Mouse (Mus musculus) Patski (cell line): ENCODE results near the gene Krtdap. TPM values are rescaled to one million over a fixed set of nuclear protein-coding genes. Genes with fewer than 3 reads are reported as not detected.
A peak's percentile ranks its signal among the peaks of the same experiment; 100 is the strongest.

ENCODE experiments used
- ATAC-seq: fragments of 100-300 bp; one replicate; pipeline ENCODE4 v1.8.0; 2021
- CTCF ChIA-PET: fragments of 350-600 bp; sonication (Branson Sonifier 250); formaldehyde crosslinking; loops from one replicate; lab custom pipeline; 2022; ENCODE audit warnings: inconsistent platforms; lab: Charles Lee
- POLR2A ChIA-PET: fragments of 350-600 bp; sonication (Branson Sonifier 250); formaldehyde crosslinking; loops from one replicate; lab custom pipeline; 2022; ENCODE audit warnings: antibody characterized with exemption, inconsistent platforms; lab: Charles Lee
- DNase-seq: peaks from one replicate; pipeline ENCODE4 v3.0.0-alpha.2; 2011; ENCODE audit warnings: low read depth, low spot score
- H3K27me3 ChIP-seq: fragments of 371-371 bp; one replicate; pipeline ENCODE4 v1.5.1; 2021
- CTCF ChIP-seq: fragments of 100-300 bp; IDR thresholded peaks from one replicate; pipeline ENCODE4 v1.5.1; 2021
- in situ Hi-C: fragments of 300-500 bp; cut with MboI; formaldehyde crosslinking; loops from 3 replicates; pipeline ENCODE4 v1.11.1; 2018; ENCODE audit warnings: low pct_unique_long_range_greater_than_20kb, mixed read lengths
- polyA plus RNA-seq: library from polyadenylated mRNA; unstranded; gene quantifications from one replicate; pipeline ENCODE4 v1.2.3, GENCODE M21; 2021

Gene Krtdap
- polyA plus RNA-seq, 1 experiment from 2014 or later = not detected

DNA sequence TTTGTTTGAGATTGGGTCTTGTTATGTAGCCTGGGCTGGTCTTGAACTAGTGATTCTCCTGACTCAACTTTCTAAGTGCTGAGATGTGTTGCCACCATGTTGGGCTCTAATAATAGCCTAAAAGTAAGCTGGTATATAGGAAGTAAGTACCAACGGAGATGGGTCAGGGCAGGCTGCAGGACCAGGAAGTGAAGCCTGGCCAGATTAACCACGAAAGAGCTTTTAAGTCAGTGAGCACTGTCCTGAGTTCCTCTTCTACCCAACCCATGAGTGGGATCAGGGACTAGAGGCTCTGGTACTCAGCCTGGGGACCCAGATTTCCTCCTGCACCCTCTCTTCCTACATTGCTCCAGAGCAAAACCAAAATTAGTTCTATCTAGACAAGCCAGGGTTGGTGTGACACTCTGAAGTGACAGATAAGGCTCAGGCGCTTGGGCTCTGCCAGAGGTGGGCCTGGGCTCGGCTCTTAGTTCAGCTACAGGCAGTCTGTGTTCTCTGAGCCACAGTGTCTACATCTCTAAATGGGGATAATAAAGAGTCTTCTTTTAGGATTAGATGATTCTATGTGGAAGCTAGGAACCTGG lies 25.8 kb upstream of the Krtdap start:
- CTCF ChIA-PET = no interaction called here
- POLR2A ChIA-PET = no interaction called here
- H3K27me3 ChIP-seq = peaks cover 3% of the 10 kb centered on the region
- DNase-seq (no peak), ATAC-seq (no peak)
- in situ Hi-C loops = no loop called here
- TF ChIP-seq CTCF = no peak

DNA sequence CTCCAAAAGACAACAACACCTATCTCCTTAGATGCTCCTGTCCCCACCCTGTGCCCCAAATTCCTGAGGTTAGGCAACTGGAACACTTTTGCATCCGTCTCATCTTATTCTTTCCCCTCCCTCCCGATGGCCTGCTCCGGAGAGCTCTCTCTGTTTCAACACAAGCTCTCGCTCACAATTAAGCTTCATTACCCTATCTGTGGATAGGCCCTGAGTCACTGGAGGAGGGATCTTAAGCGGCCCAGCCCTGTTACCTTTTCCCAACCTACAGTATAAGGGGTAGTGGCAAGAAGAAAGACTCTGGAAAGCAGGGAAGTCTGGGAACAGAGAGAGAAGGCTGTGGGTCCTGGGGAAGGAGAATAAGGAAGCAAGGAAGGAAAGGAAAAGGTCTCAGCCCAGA lies 24.2 kb upstream of the Krtdap start, which contains the start of gene Dmkn:
TSS of gene Dmkn (plus strand) at position 301 of the 400 bp plus-strand sequence.
- DNase-seq (no peak), ATAC-seq (no peak)
- peaks cover 7% of the 10 kb centered on the region for H3K27me3 ChIP-seq
- TF ChIP-seq CTCF = no peak
- in situ Hi-C loops = no loop called here
- POLR2A ChIA-PET = no interaction called here
- CTCF ChIA-PET = no interaction called here

DNA sequence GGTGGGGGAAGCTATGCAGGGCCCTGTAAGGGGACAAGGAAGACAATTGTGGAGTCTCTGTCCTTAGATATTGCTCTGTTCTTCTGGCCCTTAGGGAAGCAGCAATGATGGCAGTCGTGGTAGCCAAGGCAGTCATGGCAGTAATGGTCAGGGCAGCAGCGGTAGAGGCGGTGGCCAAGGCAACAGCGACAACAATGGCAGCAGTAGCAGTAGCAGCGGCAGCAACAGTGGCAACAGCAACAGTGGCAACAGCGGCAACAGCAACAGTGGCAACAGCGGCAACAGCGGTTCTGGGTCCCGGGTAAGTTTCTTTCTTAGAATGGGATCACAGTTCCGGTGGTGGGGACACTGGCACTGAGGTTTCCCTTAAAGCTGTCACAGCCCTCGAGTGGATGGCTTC lies 22.5 kb upstream of the Krtdap start:
- DNase-seq (no peak), ATAC-seq (no peak)
- no peak for TF ChIP-seq CTCF
- H3K27me3 ChIP-seq = peaks cover 8% of the 10 kb centered on the region
- ChIA-PET POLR2A (no interaction called here), CTCF (no interaction called here)
- in situ Hi-C loops = no loop called here

DNA sequence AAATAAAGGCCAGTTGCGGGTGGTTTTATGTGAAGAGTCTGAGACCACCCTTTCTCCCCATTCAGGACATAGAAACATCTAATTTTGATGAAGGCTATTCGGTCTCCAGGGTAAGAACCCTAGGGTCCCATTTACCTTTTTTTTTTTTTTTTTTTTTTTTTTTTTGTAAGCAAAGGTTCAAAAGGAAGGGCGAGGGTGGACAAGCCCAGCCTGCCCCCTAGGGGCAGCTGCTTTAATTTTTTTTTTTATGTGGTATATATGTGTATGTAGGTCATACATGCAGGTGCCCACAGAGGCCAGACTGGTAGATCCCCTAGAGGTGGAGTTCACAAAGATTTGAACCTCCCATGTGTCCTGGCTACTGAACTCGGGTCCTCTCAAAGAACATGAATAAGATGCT lies 21.3 kb upstream of the Krtdap start:
- TF ChIP-seq CTCF = peak; percentile 48
- in situ Hi-C loops = no loop called here
- DNase-seq (no peak), ATAC-seq (no peak)
- ChIA-PET CTCF (interaction anchor here (0.9 kb wide), 1 partner anchor 8 kb away, joined by 4 read pairs; no protein-coding TSS in a partner anchor), POLR2A (no interaction called here)
- peaks cover 8% of the 10 kb centered on the region for H3K27me3 ChIP-seq

DNA sequence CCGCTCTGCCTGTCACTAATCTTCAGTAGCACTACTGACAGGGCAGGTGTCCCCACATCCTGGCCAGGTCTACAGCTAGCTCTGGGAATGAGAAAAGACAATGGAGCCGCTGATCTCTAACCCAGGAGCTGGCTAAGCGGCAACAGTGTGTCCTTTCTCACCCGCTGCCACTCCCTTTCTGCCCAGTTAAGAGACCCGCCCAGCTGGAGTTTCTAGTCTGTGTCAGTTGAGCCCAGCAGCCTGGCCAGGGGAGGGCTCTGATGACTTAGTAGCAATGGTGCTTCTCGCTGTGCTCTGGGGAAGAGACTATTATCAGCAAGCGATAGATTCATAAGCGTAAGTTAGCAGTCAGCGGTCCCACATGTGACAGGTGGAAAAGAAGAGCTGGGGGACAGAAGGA lies 18.5 kb upstream of the Krtdap start:
- peaks cover 7% of the 10 kb centered on the region for H3K27me3 ChIP-seq
- ChIA-PET POLR2A (no interaction called here), CTCF (no interaction called here)
- in situ Hi-C loops = no loop called here
- no peak for DNase-seq
- no peak for TF ChIP-seq CTCF
- ATAC-seq = no peak

DNA sequence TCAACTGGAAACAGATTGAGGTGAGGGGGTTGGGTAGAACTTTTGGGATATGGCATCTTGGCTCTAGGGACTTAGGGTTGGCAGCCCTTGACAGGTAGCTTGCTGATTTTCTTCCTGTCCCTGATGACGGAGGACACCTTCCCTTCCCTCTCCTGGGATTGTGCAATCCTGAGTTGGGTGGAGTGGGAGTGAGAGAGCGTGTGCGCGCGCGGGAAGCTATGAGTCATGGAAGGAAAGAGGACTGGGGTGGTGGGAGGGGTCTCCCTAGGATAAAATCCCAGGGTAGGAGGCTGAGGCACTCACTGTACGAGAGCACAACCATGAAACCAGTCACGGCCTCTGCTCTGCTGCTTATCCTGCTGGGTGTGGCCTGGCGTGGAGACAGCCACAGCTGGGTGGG lies 11.6 kb upstream of the Krtdap start:
- H3K27me3 ChIP-seq = peaks cover 16% of the 10 kb centered on the region
- no peak for TF ChIP-seq CTCF
- DNase-seq (no peak), ATAC-seq (no peak)
- CTCF ChIA-PET = no interaction called here
- POLR2A ChIA-PET = no interaction called here
- in situ Hi-C loops = no loop called here

DNA sequence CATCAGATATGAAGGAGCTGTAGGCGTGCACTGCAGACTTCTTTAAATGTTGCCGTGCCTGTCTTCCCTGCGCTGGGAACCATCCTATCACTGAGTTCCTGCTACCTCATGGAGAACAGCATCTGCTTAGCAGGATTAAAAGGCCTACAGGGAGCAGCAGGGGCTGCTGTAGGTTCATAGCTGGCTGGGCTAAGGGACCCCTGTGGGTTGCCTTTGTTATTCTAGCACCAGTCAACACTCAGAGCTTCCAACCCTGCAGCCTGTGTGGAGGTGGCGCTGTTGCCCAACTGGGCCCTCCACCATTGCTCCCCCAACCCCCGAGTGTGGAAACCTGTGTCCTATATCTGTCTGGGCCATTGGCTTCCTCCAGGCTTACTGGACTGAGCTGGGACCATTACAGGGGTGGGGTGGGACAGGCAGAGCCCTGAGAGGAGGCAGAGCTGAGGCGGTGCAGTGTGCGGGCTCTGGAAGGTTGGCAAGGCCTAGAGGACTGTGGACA lies 10.6 kb upstream of the Krtdap start:
- ATAC-seq = no peak
- no peak for DNase-seq
- no peak for TF ChIP-seq CTCF
- in situ Hi-C loops = no loop called here
- H3K27me3 ChIP-seq = peaks cover 15% of the 10 kb centered on the region
- ChIA-PET POLR2A (no interaction called here), CTCF (no interaction called here)

DNA sequence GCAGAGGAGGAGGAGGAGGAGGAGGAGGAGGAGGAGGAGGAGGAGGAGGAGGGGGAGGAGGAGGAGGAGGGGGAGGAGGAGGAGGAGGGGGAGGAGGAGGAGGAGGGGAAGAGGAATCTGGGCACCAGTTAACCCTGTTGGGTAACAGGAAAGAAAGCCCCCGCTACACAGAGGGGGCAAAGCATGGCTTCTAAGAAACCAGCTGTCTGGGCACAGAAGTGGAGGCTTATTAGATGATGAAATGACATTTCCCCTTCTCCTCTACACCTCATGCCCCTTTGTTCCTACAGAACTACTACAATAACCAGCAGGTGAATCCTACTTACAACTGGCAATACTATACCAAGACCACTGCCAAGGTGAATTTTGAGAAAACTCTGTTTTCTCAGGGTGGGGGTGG lies 9.8 kb upstream of the Krtdap start:
- ChIA-PET CTCF (no interaction called here), POLR2A (no interaction called here)
- H3K27me3 ChIP-seq = peaks cover 14% of the 10 kb centered on the region
- no peak for TF ChIP-seq CTCF
- DNase-seq (no peak), ATAC-seq (no peak)
- in situ Hi-C loops = no loop called here

DNA sequence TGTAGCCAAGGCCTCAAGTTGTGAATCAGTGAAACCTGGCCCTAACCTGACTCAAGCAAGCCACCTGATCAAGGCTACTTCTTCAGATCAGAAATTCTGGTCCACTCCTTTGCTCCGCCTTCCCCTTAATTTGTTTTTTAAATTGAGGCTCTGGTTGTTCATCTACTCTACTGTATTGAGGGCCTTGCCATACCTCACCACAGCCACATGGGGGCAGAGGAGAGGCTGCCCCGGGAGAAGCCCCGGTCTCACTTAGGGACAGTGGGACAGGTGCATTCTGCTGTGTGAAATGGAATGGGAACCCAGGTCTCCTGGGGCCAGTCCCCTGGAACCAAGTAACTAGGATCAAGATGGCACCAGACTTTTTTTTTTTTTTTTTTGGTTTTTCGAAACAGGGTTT lies 5.9 kb upstream of the Krtdap start:
- DNase-seq (no peak), ATAC-seq (no peak)
- ChIA-PET POLR2A (no interaction called here), CTCF (no interaction called here)
- H3K27me3 ChIP-seq = peaks cover 7% of the 10 kb centered on the region
- TF ChIP-seq CTCF = peak; percentile 80
- in situ Hi-C loops = no loop called here

DNA sequence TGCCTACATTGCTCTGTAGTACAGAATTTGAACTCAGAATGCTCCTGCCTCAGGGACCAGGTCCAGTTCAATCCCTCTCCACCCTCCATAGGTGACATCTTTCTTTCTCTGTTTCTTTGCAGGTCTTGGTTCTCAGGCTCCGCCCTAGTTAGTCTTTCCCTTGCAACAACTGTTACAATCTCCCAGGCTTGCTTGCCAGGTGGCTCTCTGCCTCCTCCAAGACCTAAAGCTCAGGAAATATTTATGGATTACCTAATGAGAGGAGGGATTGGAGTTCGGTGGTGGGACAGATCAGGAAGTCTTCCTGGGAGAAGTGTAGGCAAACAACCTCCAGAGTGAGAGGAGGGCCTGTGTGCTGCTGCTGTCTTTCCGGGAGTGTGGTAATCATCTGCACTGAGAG lies 5.0 kb upstream of the Krtdap start:
- no peak for ATAC-seq
- in situ Hi-C loops = no loop called here
- TF ChIP-seq CTCF = no peak
- CTCF ChIA-PET = no interaction called here
- DNase-seq = no peak
- POLR2A ChIA-PET = no interaction called here
- peaks cover 10% of the 10 kb centered on the region for H3K27me3 ChIP-seq

DNA sequence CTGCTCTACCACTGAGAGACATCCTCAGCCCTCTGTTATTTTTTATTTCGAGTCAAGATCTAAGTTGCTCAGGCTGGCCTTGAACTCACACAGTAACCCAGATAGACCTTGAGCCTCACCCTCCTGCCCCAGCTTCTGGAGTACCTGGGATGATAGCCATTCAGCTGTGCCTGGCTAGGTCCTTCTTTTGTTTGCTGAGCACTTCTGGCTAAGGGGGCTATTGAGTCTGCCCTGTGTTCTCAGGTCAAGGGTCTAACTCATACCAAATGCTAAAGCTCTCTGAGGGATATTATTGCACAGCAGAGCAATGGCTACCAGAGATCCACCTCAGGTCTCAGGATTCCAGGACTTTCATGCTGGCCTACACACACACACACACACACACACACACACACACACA lies 2.5 kb upstream of the Krtdap start:
- POLR2A ChIA-PET = no interaction called here
- peaks cover 8% of the 10 kb centered on the region for H3K27me3 ChIP-seq
- no peak for ATAC-seq
- no peak for TF ChIP-seq CTCF
- no peak for DNase-seq
- in situ Hi-C loops = no loop called here
- CTCF ChIA-PET = no interaction called here
